8 mouse cellular contexts compared by ENCODE assay signal in the genomic region with DNA sequence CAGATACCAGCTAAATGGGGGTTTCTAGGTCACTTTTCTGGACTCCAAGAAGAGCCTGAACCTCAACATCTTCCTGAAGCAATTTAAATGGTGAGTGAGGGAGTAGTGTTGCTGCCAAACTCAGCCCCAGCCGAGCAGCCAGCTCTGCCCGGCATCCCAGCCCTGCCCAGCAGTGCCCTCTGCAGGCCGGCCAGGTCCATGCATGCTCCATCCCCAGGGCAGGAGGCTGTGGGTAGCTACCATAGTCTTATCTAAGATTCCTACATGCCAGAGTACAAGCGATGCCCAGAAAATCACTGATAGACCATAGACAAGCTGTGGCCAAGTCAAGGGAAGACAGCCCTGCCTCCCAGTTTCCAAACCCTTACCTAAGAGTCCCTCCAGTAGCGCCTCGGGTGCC. TPM values are rescaled to one million over a fixed set of nuclear protein-coding genes. Genes with fewer than 3 reads are reported as not detected.
DNase-seq lines count a peak whose midpoint lies in the region; ATAC-seq and TF ChIP-seq lines count a peak whose summit lies in the region.

No protein-coding gene starts in this region.

- H3K9ac ChIP-seq in CH12.LX (ENCODE audit: insufficient read depth, low read depth), result no peak overlapping the region
- no peak overlapping the region for H3K9ac ChIP-seq in forebrain, embryonic 11.5 days (ENCODE audit: low read length)
- H3K9ac ChIP-seq in lung, postnatal 0 days (replicated peaks; ENCODE audit: low read depth), result no peak overlapping the region

- TF ChIP-seq RAD21 in CH12.LX (IDR thresholded peaks at IDR 0.05; ENCODE audit: low read depth, low read length), result peak; percentile 86

- peak; percentile 62; the same call in 1 of the 2 replicates for ATAC-seq in forebrain, embryonic 11.5 days (replicated peaks; ENCODE audit: low FRiP score)
- peak; percentile 80 for ATAC-seq in lung, postnatal 0 days

- H3K79me2 ChIP-seq in CH12.LX (replicated peaks; ENCODE audit: control insufficient read depth, extremely low read depth, insufficient read depth, poor library complexity, severe bottlenecking), result no peaks in the 10 kb centered on the region

- H3K4me3 ChIP-seq in CH12.LX (replicated peaks in 1 of 3; ENCODE audit: low read depth in 2 of 3, low read length in 2 of 3, poor library complexity in 1 of 3), result no peak overlapping the region
- H3K4me3 ChIP-seq in forebrain, embryonic 11.5 days (ENCODE audit: low read depth, low read length), result no peak overlapping the region
- no peak overlapping the region for H3K4me3 ChIP-seq in lung, postnatal 0 days (ENCODE audit: low read depth, low read length)

- dilution Hi-C loops in CH12.LX (cut with MboI; ENCODE audit: extremely low pct_ligation_motif_present, extremely low pct_unique_long_range_greater_than_20kb, low sequenced_read_pairs), result no loop called here

- no peaks in the 10 kb centered on the region for H3K9me3 ChIP-seq in CH12.LX (replicated peaks; ENCODE audit: low read length)
- H3K9me3 ChIP-seq in forebrain, embryonic 11.5 days (ENCODE audit: control insufficient read depth, low read length), result no peaks in the 10 kb centered on the region
- H3K9me3 ChIP-seq in lung, postnatal 0 days (ENCODE audit: low read length), result no peaks in the 10 kb centered on the region

- H3K27ac ChIP-seq in CH12.LX (ENCODE audit: insufficient read depth, low read depth), result no peak overlapping the region
- H3K27ac ChIP-seq in forebrain, embryonic 11.5 days (ENCODE audit: low read depth, low read length), result no peak overlapping the region
- H3K27ac ChIP-seq in lung, postnatal 0 days (ENCODE audit: low read length), result no peak overlapping the region

- no peak overlapping the region for H3K4me2 ChIP-seq in CH12.LX (ENCODE audit: insufficient read depth, low read depth, poor library complexity, severe bottlenecking)
- H3K4me2 ChIP-seq in forebrain, embryonic 11.5 days (ENCODE audit: low read depth, low read length, severe bottlenecking), result no peak overlapping the region
- no peak overlapping the region for H3K4me2 ChIP-seq in lung, postnatal 0 days (replicated peaks; ENCODE audit: low read depth, low read length)

- H3K36me3 ChIP-seq in CH12.LX (replicated peaks in 1 of 2; ENCODE audit: control insufficient read depth in 1 of 2, insufficient read depth in 1 of 2, low read length in 1 of 2), result peaks cover 92 to 95% of the 10 kb centered on the region in 2 experiments
- no peaks in the 10 kb centered on the region for H3K36me3 ChIP-seq in forebrain, embryonic 11.5 days (ENCODE audit: control insufficient read depth, insufficient read depth, low read length)
- 0 out of 2 replicates have a peak, but pooled peaks cover 9% of the 10 kb centered on the region for H3K36me3 ChIP-seq in lung, postnatal 0 days (ENCODE audit: insufficient read depth, low read length)

- no peaks in the 10 kb centered on the region for H3K27me3 ChIP-seq in CH12.LX (replicated peaks)
- H3K27me3 ChIP-seq in forebrain, embryonic 11.5 days (ENCODE audit: control insufficient read depth, insufficient read depth, low read length), result no peaks in the 10 kb centered on the region
- H3K27me3 ChIP-seq in lung, postnatal 0 days (replicated peaks; ENCODE audit: insufficient read depth, low read length), result no peaks in the 10 kb centered on the region

- 49% methylated on average over 6 of the region's 6 CpGs for WGBS in forebrain, embryonic 11.5 days
- 45% methylated on average over 6 of the region's 6 CpGs for WGBS in lung, postnatal 0 days

- TF ChIP-seq EP300 in CH12.LX (IDR thresholded peaks at IDR 0.05; ENCODE audit: low read length), result no peak
- no peak for TF ChIP-seq EP300 in lung, postnatal 0 days (IDR thresholded peaks at IDR 0.05)

- DNase-seq in CH12.LX (ENCODE audit: extremely low read depth), result peak; percentile 58
- peak; percentile 79 for DNase-seq in brain, adult 2 months (ENCODE audit: low read depth, low spot score)
- DNase-seq in forebrain, embryonic 11.5 days (ENCODE audit: low spot score), result peak; percentile 87
- peak; percentile 92 for DNase-seq in heart, postnatal 4 days
- peak; percentile 64 to 84 for DNase-seq in layer of hippocampus, adult 8-10 months (ENCODE audit: low spot score in 2 of 2)
- peak; percentile 81 for DNase-seq in lung, postnatal 0 days (ENCODE audit: low spot score)
- peak; percentile 85 for DNase-seq in ovary, postnatal 14 days (ENCODE audit: low spot score)
- peak; percentile 79 for DNase-seq in thymus, postnatal 14 days

- peaks cover 27 to 66% of the 10 kb centered on the region in 2 experiments for H3K4me1 ChIP-seq in CH12.LX (ENCODE audit: control insufficient read depth in 1 of 2, insufficient read depth in 2 of 2)
- H3K4me1 ChIP-seq in forebrain, embryonic 11.5 days (replicated peaks; ENCODE audit: control insufficient read depth, insufficient read depth, low read length), result no peaks in the 10 kb centered on the region
- H3K4me1 ChIP-seq in lung, postnatal 0 days (ENCODE audit: insufficient read depth, low read depth, low read length), result 0 out of 2 replicates have a peak, but pooled peaks cover 2% of the 10 kb centered on the region

- peak; percentile 61 to 96 for TF ChIP-seq CTCF in CH12.LX (conservative IDR thresholded peaks at IDR 0.05 in 1 of 2, IDR thresholded peaks at IDR 0.05 in 1 of 2; ENCODE audit: low read depth in 2 of 2, low read length in 2 of 2)
- TF ChIP-seq CTCF in lung, postnatal 0 days (IDR thresholded peaks at IDR 0.05), result peak; percentile 96

- 0 out of 2 replicates have a peak, but pooled peaks have one; percentile 0 for TF ChIP-seq POLR2A in CH12.LX (IDR thresholded peaks at IDR 0.05; ENCODE audit: low read depth, low read length)

- in situ Hi-C loops in CH12.LX (cut with MboI; ENCODE audit: low pct_ligation_motif_present, low pct_unique_long_range_greater_than_20kb, low sequenced_read_pairs), result no loop called here

TF ChIP-seq in CH12.LX, 34 proteins besides CTCF, POLR2A, EP300 and RAD21:
- peak; percentile 52; the same call in 1 of the 2 replicates for TF ChIP-seq NELFE (IDR thresholded peaks at IDR 0.05; ENCODE audit: low read depth, low read length)
- peak; percentile 29; the same call in 1 of the 2 replicates for TF ChIP-seq IRF4 (IDR thresholded peaks at IDR 0.05; ENCODE audit: low read depth, low read length)
- TF ChIP-seq SIN3A (IDR thresholded peaks at IDR 0.05; ENCODE audit: low read length), result no peak
- no peak for TF ChIP-seq ZMIZ1 (IDR thresholded peaks at IDR 0.05; ENCODE audit: low read depth, low read length)
- TF ChIP-seq USF1 (IDR thresholded peaks at IDR 0.05; ENCODE audit: low read depth, low read length), result no peak
- TF ChIP-seq ELF1 (IDR thresholded peaks at IDR 0.05; ENCODE audit: low read depth, low read length), result no peak
- TF ChIP-seq CHD1 (IDR thresholded peaks at IDR 0.05; ENCODE audit: low read depth, low read length), result no peak
- peak; percentile 26 for TF ChIP-seq ZC3H11A (IDR thresholded peaks at IDR 0.05; ENCODE audit: low read depth, low read length)
- no peak for TF ChIP-seq MXI1 (IDR thresholded peaks at IDR 0.05; ENCODE audit: low read depth, low read length)
- TF ChIP-seq SMC3 (IDR thresholded peaks at IDR 0.05; ENCODE audit: low read depth, low read length), result peak; percentile 91
- no peak for TF ChIP-seq MAZ (IDR thresholded peaks at IDR 0.05; ENCODE audit: low read depth, low read length)
- TF ChIP-seq MYC (IDR thresholded peaks at IDR 0.05; ENCODE audit: low read depth, low read length), result no peak
- no peak for TF ChIP-seq USF2 (conservative IDR thresholded peaks at IDR 0.05; ENCODE audit: low read depth, low read length)
- TF ChIP-seq BHLHE40 (IDR thresholded peaks at IDR 0.05; ENCODE audit: low read depth, low read length), result no peak
- TF ChIP-seq POLR2AphosphoS2 (IDR thresholded peaks at IDR 0.05; ENCODE audit: low read depth, low read length), result no peak
- TF ChIP-seq GABPA (IDR thresholded peaks at IDR 0.05; ENCODE audit: insufficient replicate concordance, low read depth, low read length), result no peak
- TF ChIP-seq TCF12 (IDR thresholded peaks at IDR 0.05; ENCODE audit: low read depth, low read length), result peak; percentile 35; the same call in 1 of the 2 replicates

RNA-seq across cellular contexts. Expression of gene Adssl1, which starts 14.1 kb away (rescaled TPM):
- 9.4 and 10.7 TPM in 2 replicates for total RNA-seq in CH12.LX (2012; rRNA removed)
- 10.2 and 11.8 TPM in 2 replicates for total RNA-seq in CH12.LX (2014; rRNA removed)
- polyA plus RNA-seq in CH12.LX (2012; ENCODE audit: insufficient read length, low read depth), result 29.4 and 37.1 TPM in 2 replicates
- polyA plus RNA-seq in forebrain, embryonic 11.5 days (2014; fragmentation: Nextera tagmentation; extraction: Ambion mirVana), result 1.9 and 2.1 TPM in 2 replicates
- total RNA-seq in heart, postnatal 4 days (2021), result 100 to 1,000 TPM; 135 to 137 TPM
- total RNA-seq in layer of hippocampus, adult 8-10 months (2022), result 10 to 100 TPM in 3 of 4 experiments, 1 to 10 TPM in 1; 9.6 to 30.4 (median 20.8) TPM
- polyA plus RNA-seq in lung, postnatal 0 days (2015; fragmentation: Nextera tagmentation; extraction: Ambion mirVana), result 29.9 and 43.0 TPM in 2 replicates

RNA-seq across cellular contexts. Expression of gene Inf2, which starts 17.2 kb away (rescaled TPM):
- total RNA-seq in CH12.LX (2012; rRNA removed), result 29.7 and 36.6 TPM in 2 replicates
- total RNA-seq in CH12.LX (2014; rRNA removed), result 13.5 and 13.9 TPM in 2 replicates
- polyA plus RNA-seq in CH12.LX (2012; ENCODE audit: insufficient read length, low read depth), result 129 and 131 TPM in 2 replicates
- polyA plus RNA-seq in forebrain, embryonic 11.5 days (2014; fragmentation: Nextera tagmentation; extraction: Ambion mirVana), result 1.6 and 2.4 TPM in 2 replicates
- total RNA-seq in heart, postnatal 4 days (2021), result 10 to 100 TPM; 18.6 to 19.7 TPM
- total RNA-seq in layer of hippocampus, adult 8-10 months (2022), result 100 to 1,000 TPM; 111 to 121 (median 115) TPM
- 4.9 and 5.2 TPM in 2 replicates for polyA plus RNA-seq in lung, postnatal 0 days (2015; fragmentation: Nextera tagmentation; extraction: Ambion mirVana)

RNA-seq across cellular contexts. Expression of gene Siva1, which starts 38.7 kb away (rescaled TPM):
- total RNA-seq in CH12.LX (2012; rRNA removed) (137 and 149 TPM in 2 replicates), CH12.LX (2014; rRNA removed) (78.1 and 81.9 TPM in 2 replicates)
- 135 and 158 TPM in 2 replicates for polyA plus RNA-seq in CH12.LX (2012; ENCODE audit: insufficient read length, low read depth)
- 227 and 257 TPM in 2 replicates for polyA plus RNA-seq in forebrain, embryonic 11.5 days (2014; fragmentation: Nextera tagmentation; extraction: Ambion mirVana)
- 10 to 100 TPM; 39.9 to 43.2 TPM for total RNA-seq in heart, postnatal 4 days (2021)
- 10 to 100 TPM; 20.8 to 23.5 (median 22.1) TPM for total RNA-seq in layer of hippocampus, adult 8-10 months (2022)
- 130 and 152 TPM in 2 replicates for polyA plus RNA-seq in lung, postnatal 0 days (2015; fragmentation: Nextera tagmentation; extraction: Ambion mirVana)

Comparison
In these comparisons a context has a peak if more than half of its experiments do, and no peak if none do; other contexts are left out.
1. RNA of gene Adssl1, which starts 14.1 kb away (total RNA-seq): 135 to 137 TPM in heart, postnatal 4 days; 9.6 to 30.4 TPM in layer of hippocampus, adult 8-10 months and 9.4 to 11.8 TPM in CH12.LX; every median in the first group is over 4 times any median in the second.
2. Peak in every context shown above with its lines, with median percentiles within 50 percentile points of each other: DNase-seq.